Mouse (Mus musculus) midbrain, embryonic 15.5 days (tissue): ENCODE measurements around the gene Sparc. TPM values are rescaled to one million over a fixed set of nuclear protein-coding genes. Genes with fewer than 3 reads are reported as not detected.

Experiments
- ATAC-seq: fragments of 200-750 bp; cut with Nextera tagmentation; replicated peaks from 2 replicates; pipeline ENCODE4 v1.8.0; 2017; ENCODE audit warnings: moderate TSS enrichment
- H3K27ac ChIP-seq: fragments of 300-500 bp; sonication (generic); 2 replicates; pipeline ENCODE4 v1.5.1; 2015; ENCODE audit warnings: mild to moderate bottlenecking, inconsistent platforms
- H3K27me3 ChIP-seq: fragments of 300-500 bp; sonication (generic); replicated peaks from 2 replicates; pipeline ENCODE4 v1.6.1; 2015; ENCODE audit warnings: inconsistent platforms
- H3K36me3 ChIP-seq: fragments of 300-500 bp; sonication (generic); replicated peaks from 2 replicates; pipeline ENCODE4 v1.6.1; 2015; ENCODE audit warnings: inconsistent platforms
- H3K4me1 ChIP-seq: fragments of 300-500 bp; sonication (generic); 2 replicates; pipeline ENCODE4 v1.6.1; 2015; ENCODE audit warnings: inconsistent platforms
- H3K4me2 ChIP-seq: fragments of 300-500 bp; sonication (generic); 2 replicates; pipeline ENCODE4 v1.6.1; 2015; ENCODE audit warnings: inconsistent platforms, mild to moderate bottlenecking, moderate library complexity
- H3K4me3 ChIP-seq: fragments of 300-500 bp; sonication (generic); 2 replicates; pipeline ENCODE4 v1.5.1; 2015; ENCODE audit warnings: mild to moderate bottlenecking, inconsistent platforms
- H3K9ac ChIP-seq: fragments of 300-500 bp; sonication (generic); 2 replicates; pipeline ENCODE4 v1.6.1; 2015; ENCODE audit warnings: mild to moderate bottlenecking, inconsistent platforms
- H3K9me3 ChIP-seq: fragments of 300-500 bp; sonication (generic); 2 replicates; pipeline ENCODE4 v1.6.1; 2016; ENCODE audit warnings: inconsistent platforms
- WGBS: fragments of 180-500 bp; shearing (Covaris S2); methylation state at CpG from one replicate; pipeline ENCODE4 v1.1.7; 2015; ENCODE audit warnings: mixed read lengths; 5-methylcytosine and 5-hydroxymethylcytosine counted together
- polyA plus RNA-seq: library from polyadenylated mRNA; unstranded; fragments of >200 nt; fragmentation: Nextera tagmentation; extraction: Ambion mirVana; gene quantifications from 2 replicates; pipeline ENCODE4 v1.2.1, GENCODE M21; 2015

Sparc gene
- polyA plus RNA-seq, 1 experiment from 2014 or later: 482 TPM

- Histone ChIP-seq H3K4me2 (no peak overlapping the region), H3K9ac (no peak overlapping the region), H3K27ac (no peak overlapping the region), H3K27me3 (no peaks in the 10 kb centered on the region), H3K9me3 (no peaks in the 10 kb centered on the region), H3K36me3 (no peaks in the 10 kb centered on the region), H3K4me3 (no peak overlapping the region), H3K4me1 (no peaks in the 10 kb centered on the region)
- no peak for ATAC-seq
- WGBS: 50% methylated on average over 6 of the region's 6 CpGs
Observed at GRCm38 (mm10) chr11:55372001-55372400, 51.0 kb downstream of the Sparc start.

GRCm38 (mm10) chr11:55369093-55369471 is 53.9 kb downstream of the Sparc start:
- Histone ChIP-seq H3K4me1 (no peaks in the 10 kb centered on the region), H3K4me2 (no peak overlapping the region), H3K27me3 (no peaks in the 10 kb centered on the region), H3K36me3 (no peaks in the 10 kb centered on the region), H3K27ac (no peak overlapping the region), H3K4me3 (no peak overlapping the region), H3K9me3 (no peaks in the 10 kb centered on the region), H3K9ac (no peak overlapping the region)
- 62% methylated on average over 6 of the region's 6 CpGs for WGBS
- ATAC-seq: no peak

- Histone ChIP-seq H3K4me3 (no peak overlapping the region), H3K9ac (no peak overlapping the region), H3K27me3 (no peaks in the 10 kb centered on the region), H3K27ac (no peak overlapping the region), H3K4me1 (no peaks in the 10 kb centered on the region), H3K36me3 (no peaks in the 10 kb centered on the region), H3K4me2 (no peak overlapping the region), H3K9me3 (no peaks in the 10 kb centered on the region)
- WGBS: 68% methylated on average over 4 of the region's 4 CpGs
- ATAC-seq: no peak
Observed at GRCm38 (mm10) chr11:55368388-55369092, 54.4 kb downstream of the Sparc start.

GRCm38 (mm10) chr11:55367783-55368182 is 55.2 kb downstream of the Sparc start:
- Histone ChIP-seq H3K4me1 (no peaks in the 10 kb centered on the region), H3K27me3 (no peaks in the 10 kb centered on the region), H3K27ac (no peak overlapping the region), H3K4me2 (no peak overlapping the region), H3K9me3 (no peaks in the 10 kb centered on the region), H3K4me3 (no peak overlapping the region), H3K36me3 (no peaks in the 10 kb centered on the region), H3K9ac (no peak overlapping the region)
- no peak for ATAC-seq
- WGBS: 75% methylated on average over 10 of the region's 10 CpGs

- H3K27me3 ChIP-seq: no peaks in the 10 kb centered on the region
- H3K36me3 ChIP-seq: no peaks in the 10 kb centered on the region
- no peak overlapping the region for H3K9ac ChIP-seq
- H3K9me3 ChIP-seq: no peaks in the 10 kb centered on the region
- no peaks in the 10 kb centered on the region for H3K4me1 ChIP-seq
- H3K27ac ChIP-seq: no peak overlapping the region
- 82% methylated on average over 5 of the region's 5 CpGs for WGBS
- no peak overlapping the region for H3K4me2 ChIP-seq
- ATAC-seq: no peak
- H3K4me3 ChIP-seq: no peak overlapping the region
Observed at GRCm38 (mm10) chr11:55365840-55366239, 57.1 kb downstream of the Sparc start.

- H3K27ac ChIP-seq: no peak overlapping the region
- no peak overlapping the region for H3K4me3 ChIP-seq
- H3K27me3 ChIP-seq: no peaks in the 10 kb centered on the region
- 51% methylated on average over 4 of the region's 4 CpGs for WGBS
- no peak overlapping the region for H3K4me2 ChIP-seq
- H3K9me3 ChIP-seq: no peaks in the 10 kb centered on the region
- no peak overlapping the region for H3K9ac ChIP-seq
- ATAC-seq: no peak
- no peaks in the 10 kb centered on the region for H3K4me1 ChIP-seq
- no peaks in the 10 kb centered on the region for H3K36me3 ChIP-seq
Observed at GRCm38 (mm10) chr11:55365242-55365641, 57.7 kb downstream of the Sparc start.

- 83% methylated on average over 3 of the region's 3 CpGs for WGBS
- H3K4me3 ChIP-seq: no peak overlapping the region
- no peak overlapping the region for H3K27ac ChIP-seq
Observed at GRCm38 (mm10) chr11:55364662-55365061, 58.3 kb downstream of the Sparc start.

GRCm38 (mm10) chr11:55358094-55358783 is 64.7 kb downstream of the Sparc start:
- ATAC-seq: no peak
- Histone ChIP-seq H3K9me3 (no peaks in the 10 kb centered on the region), H3K4me1 (no peaks in the 10 kb centered on the region), H3K4me3 (no peak overlapping the region), H3K27ac (no peak overlapping the region), H3K9ac (no peak overlapping the region), H3K27me3 (no peaks in the 10 kb centered on the region), H3K4me2 (no peak overlapping the region), H3K36me3 (no peaks in the 10 kb centered on the region)
- 86% methylated on average over 15 of the region's 15 CpGs for WGBS

More at GRCm38 (mm10) chr11:55364662-55365061, 58.3 kb downstream of the Sparc start:
- Histone ChIP-seq H3K4me2 (no peak overlapping the region), H3K36me3 (no peaks in the 10 kb centered on the region), H3K27me3 (no peaks in the 10 kb centered on the region), H3K4me1 (no peaks in the 10 kb centered on the region), H3K9ac (no peak overlapping the region), H3K9me3 (no peaks in the 10 kb centered on the region)
- ATAC-seq: no peak

GRCm38 (mm10) chr11:55356846-55357245 is 66.1 kb downstream of the Sparc start:
- Histone ChIP-seq H3K4me3 (no peak overlapping the region), H3K4me2 (no peak overlapping the region), H3K27ac (no peak overlapping the region), H3K9me3 (no peaks in the 10 kb centered on the region), H3K4me1 (no peaks in the 10 kb centered on the region), H3K9ac (no peak overlapping the region), H3K36me3 (no peaks in the 10 kb centered on the region), H3K27me3 (no peaks in the 10 kb centered on the region)
- no peak for ATAC-seq
- WGBS: 91% methylated on average over 2 of the region's 2 CpGs

Other genes with a start within 250 kb of the Sparc start
- gene Slc36a2, start 238.1 kb downstream of the Sparc start, polyA plus RNA-seq: 0.24 and 0.28 TPM in 2 replicates
- gene Slc36a1, start 218.8 kb downstream of the Sparc start, polyA plus RNA-seq: 3.9 and 4.3 TPM in 2 replicates
- 0.09 and 0.12 TPM in 2 replicates for gene Fat2, start 86.6 kb downstream of the Sparc start, polyA plus RNA-seq
- gene Atox1, start 38.1 kb upstream of the Sparc start, polyA plus RNA-seq: 225 and 229 TPM in 2 replicates
- 104 and 105 TPM in 2 replicates for gene G3bp1, start 46.5 kb upstream of the Sparc start, polyA plus RNA-seq
- 0.34 TPM in 2 replicates for gene Glra1, start 185.0 kb upstream of the Sparc start, polyA plus RNA-seq